Mouse (Mus musculus) heart, postnatal 4 days (tissue): ENCODE data around the gene Zfp273. TPM values are rescaled to one million over a fixed set of nuclear protein-coding genes. Genes with fewer than 3 reads are reported as not detected.
"Not testable (repeated sequence)": the region's sequence is repeated elsewhere in the genome, so short reads cannot be mapped to it uniquely, and the experiment has no call there.

Experiments
- DNase-seq: peaks from one replicate; pipeline ENCODE4 v3.0.0; 2021
- total RNA-seq, 2 experiments: library from RNA; stranded (reverse); gene quantifications; 2 replicates each; pipeline ENCODE4 v1.2.3; 2021

Gene Zfp273
- total RNA-seq = 1 to 10 TPM; 1.7 to 2.3 TPM

DNA sequence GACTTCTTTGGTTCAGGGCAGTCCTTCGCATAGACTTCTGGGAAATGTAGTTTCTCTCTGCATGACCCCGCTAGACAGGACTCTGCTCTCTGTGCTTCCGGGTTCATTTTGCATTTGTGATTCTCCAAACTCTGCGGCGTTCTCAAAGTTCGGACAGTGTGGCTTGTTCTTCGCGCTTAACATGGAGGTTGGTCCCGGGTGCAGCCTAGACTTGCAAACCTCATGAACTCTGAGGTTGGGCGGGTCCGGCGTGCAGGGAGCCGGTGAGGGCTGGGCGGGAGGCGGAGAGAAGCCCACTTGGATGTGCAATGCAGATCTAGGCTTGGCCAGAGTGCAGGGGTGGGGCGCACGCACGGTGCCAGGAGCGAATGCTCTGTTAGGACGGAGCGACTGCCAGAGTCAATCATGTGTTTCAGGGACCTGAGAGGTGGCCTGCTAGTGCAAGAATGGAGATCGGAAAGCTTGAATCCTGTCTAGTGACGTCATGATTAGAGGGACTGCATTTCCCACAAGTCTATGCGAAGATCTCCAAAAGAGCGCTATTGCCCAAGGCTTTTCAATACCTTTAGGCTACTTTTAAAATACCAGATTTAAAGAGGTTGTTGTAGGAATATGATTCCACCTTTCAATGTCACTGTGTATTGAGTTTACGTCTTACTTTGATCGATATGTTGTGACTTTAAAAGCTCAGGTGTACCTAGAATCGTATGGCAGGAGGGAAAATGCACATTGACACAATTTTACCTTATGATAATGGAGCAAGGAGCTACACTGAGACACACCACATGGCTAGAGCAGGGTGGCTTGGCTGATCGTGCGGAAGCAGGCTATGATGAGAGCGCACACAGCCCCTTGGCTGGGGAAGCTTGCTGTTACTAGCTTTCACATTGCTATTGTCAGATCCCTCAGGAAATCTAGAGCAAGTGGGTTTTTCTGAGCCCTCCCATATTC is at the start of gene Zfp273:
TSS of gene Zfp273 (plus strand) at position 31 of the 951 bp plus-strand sequence.
- DNase-seq = peak; percentile 71

GRCm38 (mm10) chr13:67779265-67780221 is 34.0 kb upstream of the Zfp273 start, which contains the start of gene Zfp493:
Zfp493 (plus strand) TSS chr13:67779693.
- DNase-seq = peak; percentile 56

GRCm38 (mm10) chr13:67791921-67792455 is 21.6 kb upstream of the Zfp273 start:
- DNase-seq = no peak

DNA sequence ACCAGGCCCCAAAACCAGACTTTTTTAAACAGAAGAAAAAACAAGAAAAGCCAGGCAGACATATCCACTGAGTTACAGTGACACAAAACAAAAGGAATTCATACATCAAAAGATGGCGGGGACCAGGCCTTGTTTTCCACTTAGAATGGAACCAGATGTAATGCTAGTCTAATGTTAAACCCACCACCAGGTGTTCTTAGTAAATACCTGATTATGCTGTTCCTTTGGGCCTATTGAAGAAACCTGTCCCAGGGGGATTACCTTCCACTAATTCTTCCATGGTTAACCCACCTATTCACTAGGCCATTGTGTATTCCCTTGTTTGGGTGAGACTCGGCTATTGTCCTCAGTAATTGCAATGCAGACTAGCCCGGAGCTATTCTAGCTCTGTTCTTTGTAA is 14.9 kb upstream of the Zfp273 start:
- DNase-seq = no peak

DNA sequence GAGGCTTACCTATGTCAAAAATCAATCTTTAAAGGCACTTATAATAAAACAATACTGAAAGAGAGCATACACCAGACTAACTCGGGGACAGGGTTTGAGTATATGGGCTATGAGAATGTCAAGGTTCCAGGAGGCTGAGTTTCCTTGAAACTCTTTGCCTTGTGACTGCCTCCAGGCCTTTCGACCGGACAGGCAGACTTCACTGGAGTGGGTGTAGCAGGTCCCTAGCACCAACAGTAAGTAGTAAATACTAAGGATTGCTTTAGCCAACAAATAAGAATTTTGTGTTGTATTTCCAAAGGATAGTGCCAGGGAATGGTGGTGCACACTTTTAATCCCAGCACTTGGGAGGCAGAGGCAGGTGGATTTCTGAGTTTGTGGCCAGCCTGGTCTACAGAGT is 14.4 kb upstream of the Zfp273 start:
- DNase-seq = not testable (repeated sequence)

DNA sequence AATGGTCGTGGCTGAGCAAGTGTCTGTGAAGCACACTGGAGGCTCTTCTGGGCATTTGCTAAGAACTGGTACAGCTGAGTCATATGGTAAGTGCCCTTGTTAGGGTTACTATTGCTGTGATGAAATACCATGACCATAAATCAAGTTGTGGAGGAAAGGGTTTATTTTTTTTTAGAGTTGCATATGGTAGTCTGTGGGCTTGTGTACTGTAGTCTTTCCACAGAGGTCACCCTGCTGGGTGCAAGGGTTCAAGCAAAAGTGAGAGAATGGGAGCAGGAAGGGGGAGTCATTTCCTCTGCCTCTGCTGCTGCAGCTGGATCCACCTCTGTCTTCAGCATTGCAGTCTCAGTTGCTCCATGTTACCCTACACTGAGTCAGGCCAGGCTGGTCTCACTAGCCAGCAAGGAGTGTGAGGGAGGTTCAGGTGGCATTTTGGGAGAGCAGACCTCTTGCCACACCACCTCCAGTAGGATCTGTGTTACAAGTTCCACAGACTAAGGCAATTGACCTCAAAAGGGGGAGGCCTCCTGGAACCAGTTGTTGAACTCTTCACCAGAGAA is 1.8 kb upstream of the Zfp273 start:
- no peak for DNase-seq

DNA sequence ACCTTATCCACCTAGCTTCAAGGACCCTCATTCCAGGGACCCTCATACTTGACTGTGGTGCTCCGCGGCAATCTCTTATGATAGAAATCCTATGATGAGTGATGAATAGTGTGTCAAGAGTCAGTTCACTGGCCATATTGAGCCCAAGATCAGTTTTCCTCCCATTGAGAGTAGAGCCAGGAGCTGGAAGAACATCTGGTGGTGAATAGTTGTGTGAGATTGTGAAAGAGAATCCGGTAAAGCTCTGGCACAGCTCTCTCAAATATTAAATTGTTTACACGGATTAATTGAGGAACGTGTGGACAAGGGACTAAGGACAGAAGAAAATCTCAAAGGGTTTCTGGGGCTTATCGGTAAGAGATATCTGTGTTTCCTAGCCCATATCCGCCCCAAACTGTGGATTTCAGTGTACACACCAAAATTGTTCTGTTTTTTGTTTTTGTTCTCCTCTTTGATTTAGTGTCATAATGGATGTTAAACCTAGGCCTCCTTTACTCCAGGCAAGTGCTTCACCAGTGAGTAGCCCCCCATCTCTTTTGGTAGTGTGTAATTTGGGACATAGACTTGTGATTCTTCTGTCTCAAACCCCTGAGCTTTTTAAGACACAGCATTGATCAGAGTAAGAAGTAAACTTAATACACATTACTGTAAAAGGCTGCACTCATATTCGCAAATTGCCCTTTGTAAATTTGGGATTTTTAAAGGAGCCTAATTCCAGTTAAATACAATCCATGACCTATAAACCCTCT is 405 bp upstream of the Zfp273 start:
- DNase-seq = no peak

- DNase-seq = no peak
Observed at GRCm38 (mm10) chr13:67818636-67819035, 5.1 kb downstream of the Zfp273 start.

DNA sequence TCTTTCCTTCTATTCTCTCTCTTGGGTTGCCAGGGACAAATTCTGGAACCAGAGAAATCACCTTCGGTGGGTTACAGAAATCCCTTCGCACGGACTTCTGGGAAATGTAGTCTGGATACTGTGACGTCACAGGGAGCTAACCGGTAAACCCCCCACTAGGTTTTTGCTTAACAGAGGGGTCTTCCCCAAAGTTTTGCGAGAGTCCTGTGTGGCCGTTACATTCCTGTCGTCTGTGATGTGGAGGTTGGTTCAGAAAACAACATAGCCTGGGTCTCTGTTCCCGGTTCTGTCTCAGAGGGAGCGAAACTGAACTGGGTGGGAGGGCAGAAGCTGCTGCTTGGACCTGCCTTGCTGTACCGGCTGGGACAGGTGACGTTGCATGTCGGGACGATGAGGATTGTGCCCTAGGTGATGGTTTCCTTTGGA is 17.4 kb downstream of the Zfp273 start, which contains the start of gene Gm10037:
TSS of gene Gm10037 (plus strand) at position 196 of the 426 bp plus-strand sequence.
- peak; percentile 40 for DNase-seq

DNA sequence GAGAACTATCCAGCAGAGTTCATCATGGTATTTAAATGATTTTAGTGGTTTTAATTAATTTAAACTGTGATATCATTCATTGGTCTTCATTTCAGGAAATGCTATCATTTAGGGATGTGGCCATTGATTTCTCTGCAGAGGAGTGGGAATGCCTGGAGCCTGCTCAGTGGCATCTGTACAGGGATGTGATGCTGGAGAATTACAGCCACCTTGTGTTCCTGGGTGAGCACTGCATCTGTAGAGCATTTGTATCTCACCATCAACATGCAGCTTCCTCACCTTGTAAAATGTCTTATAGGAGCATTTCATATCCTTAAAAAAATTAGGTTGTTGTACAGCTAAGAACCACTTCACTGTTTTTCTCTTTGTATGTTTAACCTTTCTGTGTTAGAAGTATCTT is 19.6 kb downstream of the Zfp273 start:
- DNase-seq = not testable (repeated sequence)

DNA sequence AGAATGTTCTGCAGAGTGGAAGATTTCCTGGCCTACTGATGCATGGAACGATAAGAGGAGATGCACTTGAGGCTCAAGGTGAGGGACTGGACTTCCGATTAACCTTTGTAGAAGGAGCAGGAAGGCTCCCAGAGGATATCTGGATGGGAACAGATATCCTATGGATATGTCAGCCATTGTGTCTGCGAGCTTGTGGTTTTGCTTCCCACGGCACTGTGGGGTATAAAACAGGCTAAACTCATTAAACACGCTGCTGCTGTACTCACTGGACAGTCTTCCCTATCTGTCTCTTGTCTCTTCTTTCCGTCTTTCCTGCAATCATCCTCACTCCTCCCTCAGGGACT is 30.2 kb downstream of the Zfp273 start:
- DNase-seq = no peak

- DNase-seq = peak; percentile 72
Observed at GRCm38 (mm10) chr13:67844119-67844852, 30.7 kb downstream of the Zfp273 start.

GRCm38 (mm10) chr13:67844853-67845194 is 31.3 kb downstream of the Zfp273 start:
- no peak for DNase-seq

DNA sequence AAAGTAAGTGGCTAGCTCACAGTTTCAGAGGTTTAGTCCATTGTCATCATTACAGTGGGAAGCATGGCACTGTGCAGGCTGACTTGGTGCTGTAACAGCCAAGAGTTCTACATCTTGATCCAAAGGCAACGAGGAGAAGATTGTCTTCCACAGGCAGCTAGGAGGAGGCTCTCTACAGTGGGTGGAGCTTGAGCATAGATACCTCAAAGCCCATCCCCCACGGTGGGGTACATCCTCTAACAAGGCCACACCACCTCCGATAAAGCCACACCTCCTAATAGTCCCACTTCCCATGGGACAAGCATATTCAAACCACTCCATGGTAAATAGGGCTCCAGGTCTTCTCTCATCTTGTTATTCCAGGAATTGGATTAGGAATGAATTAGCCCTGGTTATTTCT is 36.8 kb downstream of the Zfp273 start:
- no peak for DNase-seq

DNA sequence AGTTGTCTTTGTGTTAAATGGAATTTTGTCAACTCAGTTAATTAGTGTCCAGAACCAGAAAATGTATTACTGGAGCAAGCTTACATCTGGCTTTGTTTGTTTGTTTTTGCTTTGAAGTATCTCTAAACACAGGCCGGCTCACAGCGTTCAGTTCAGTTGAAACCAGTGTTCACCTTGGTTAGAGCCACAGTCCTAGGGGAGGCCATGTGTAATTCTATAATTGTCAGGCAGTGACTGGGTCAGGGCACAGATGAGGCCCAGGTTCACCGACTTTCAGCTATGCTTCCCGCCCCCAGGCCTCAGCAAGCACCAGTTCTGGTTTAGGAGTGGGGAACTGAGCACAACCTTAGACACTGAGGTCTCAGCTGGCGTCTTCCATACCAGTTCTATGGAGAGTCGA is 39.6 kb downstream of the Zfp273 start:
- no peak for DNase-seq

- no peak for DNase-seq
Observed at GRCm38 (mm10) chr13:67853983-67854382, 40.4 kb downstream of the Zfp273 start.

DNA sequence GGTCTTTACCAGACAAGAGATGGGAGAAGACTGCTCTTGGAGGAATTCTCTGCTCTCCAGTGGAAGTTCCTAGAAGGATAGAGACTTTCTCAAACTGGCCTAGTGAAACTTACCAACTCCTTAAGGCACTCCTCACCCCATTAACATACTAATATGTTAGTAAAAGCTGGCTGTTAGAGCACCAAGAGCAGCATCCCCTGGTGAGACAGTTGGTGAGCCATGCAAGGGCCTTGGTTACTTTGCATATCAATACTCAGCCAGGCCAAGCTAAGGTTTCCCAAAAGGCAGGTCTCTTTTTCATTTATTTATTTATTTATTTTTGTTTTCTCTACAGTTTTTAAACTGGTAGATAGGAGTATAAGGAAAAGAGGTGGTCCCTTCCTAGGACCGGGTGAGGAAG is 43.8 kb downstream of the Zfp273 start:
- no peak for DNase-seq

- no peak for DNase-seq
Observed at GRCm38 (mm10) chr13:67862508-67862907, 49.0 kb downstream of the Zfp273 start.

DNA sequence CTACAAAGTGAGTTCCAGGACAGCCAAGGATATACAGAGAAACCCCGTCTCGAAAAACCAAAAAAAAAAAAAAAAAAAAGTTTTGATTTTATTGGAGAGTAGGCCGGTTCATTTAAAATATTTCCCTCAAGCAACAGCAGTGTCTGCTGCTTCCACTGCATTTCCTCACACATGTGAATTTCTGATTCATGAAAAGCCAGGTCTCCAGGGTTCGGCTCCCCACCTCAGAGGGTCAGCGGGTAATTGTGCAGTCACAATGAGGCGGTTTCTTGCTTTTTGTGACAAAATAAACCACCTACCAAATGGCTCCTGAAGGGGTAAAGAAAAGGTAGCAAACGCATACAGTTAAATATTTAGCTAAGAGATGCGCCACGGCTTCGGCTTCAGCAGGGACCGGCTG is 49.5 kb downstream of the Zfp273 start, which contains the start of gene BC048507:
TSS of gene BC048507 (plus strand) at position 301 of the 400 bp plus-strand sequence.
- DNase-seq = no peak

- DNase-seq = no peak
Observed at GRCm38 (mm10) chr13:67864764-67865350, 51.3 kb downstream of the Zfp273 start.
